Mouse (Mus musculus): ENCODE data around the gene Zbtb40. TPM values are rescaled to one million over a fixed set of nuclear protein-coding genes. Genes with fewer than 3 reads are reported as not detected.

Zbtb40 gene
- polyA plus RNA-seq, 1 experiment = 0.75 TPM

DNA sequence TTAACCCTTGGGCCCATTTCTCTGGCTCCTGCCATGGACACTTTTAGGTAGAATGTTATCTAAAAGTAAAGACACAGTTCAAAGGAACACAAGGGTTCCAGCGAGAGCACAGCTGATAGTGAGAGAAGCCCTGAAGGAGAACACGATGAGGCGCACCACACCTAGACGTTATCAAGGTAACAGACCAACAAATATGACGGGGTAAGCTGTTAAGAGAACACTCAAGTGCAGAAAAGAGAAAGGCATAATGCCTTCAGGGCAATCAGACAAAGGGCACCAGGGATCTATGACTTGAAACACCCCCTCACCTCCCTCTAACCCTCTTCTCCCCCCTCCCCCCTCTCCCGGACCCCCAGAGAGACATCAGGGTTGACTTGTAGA, 33.1 kb downstream of the Zbtb40 start:
- Histone ChIP-seq H3K4me3 (ENCODE audit: insufficient read depth, low read depth, low read length) (no peak overlapping the region), H3K27ac (replicated peaks; ENCODE audit: low read depth, low read length) (no peak overlapping the region), H3K4me1 (ENCODE audit: control insufficient read depth, insufficient read depth, insufficient read length, low read length) (no peaks in the 10 kb centered on the region)

DNA sequence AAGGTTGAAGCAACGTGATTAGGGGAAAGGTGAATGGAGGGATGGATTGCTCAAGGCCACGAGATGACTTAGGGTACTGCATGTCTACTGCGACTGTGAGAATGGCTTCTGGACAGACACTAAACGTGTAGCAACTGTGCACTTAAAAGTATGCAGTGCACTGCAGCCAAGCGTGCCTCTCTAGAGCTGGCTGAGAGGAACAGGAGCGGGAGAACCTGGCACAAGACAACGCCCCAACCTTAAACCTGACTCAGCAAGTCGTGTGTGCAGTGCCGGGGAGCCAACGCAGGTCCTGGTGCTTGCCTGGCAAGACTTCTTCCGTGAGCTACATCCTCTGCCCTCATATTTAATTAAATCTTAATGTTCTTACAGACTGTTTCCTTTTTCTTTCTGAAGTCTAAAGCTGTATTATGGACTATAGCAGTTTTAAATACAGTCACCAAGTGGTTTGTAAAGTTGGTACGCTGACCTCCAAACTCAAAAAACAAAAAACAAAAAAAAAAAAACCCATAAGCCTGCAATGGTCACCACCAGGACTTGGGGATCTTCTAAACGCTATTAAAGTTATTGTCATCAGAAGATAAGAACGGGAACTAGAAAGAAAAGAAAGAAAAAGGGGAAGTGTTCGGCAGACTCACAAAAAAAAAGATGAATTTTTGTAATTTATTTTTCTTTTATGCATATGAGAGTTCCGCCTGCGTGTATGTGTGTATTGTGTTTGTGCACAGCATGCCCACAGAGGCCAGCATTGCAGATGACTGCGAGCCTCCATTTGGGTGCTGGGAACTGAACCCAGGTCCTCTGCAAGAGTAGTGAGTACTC, 33.7 kb downstream of the Zbtb40 start:
- no peaks in the 10 kb centered on the region for H3K4me1 ChIP-seq (ENCODE audit: control insufficient read depth, insufficient read depth, insufficient read length, low read length)
- no peak overlapping the region for H3K27ac ChIP-seq (replicated peaks; ENCODE audit: low read depth, low read length)
- no peak overlapping the region for H3K4me3 ChIP-seq (ENCODE audit: insufficient read depth, low read depth, low read length)

GRCm38 (mm10) chr4:137014124-137014523, 34.5 kb downstream of the Zbtb40 start:
- Histone ChIP-seq H3K4me3 (ENCODE audit: insufficient read depth, low read depth, low read length) (no peak overlapping the region), H3K4me1 (ENCODE audit: control insufficient read depth, insufficient read depth, insufficient read length, low read length) (no peaks in the 10 kb centered on the region), H3K27ac (replicated peaks; ENCODE audit: low read depth, low read length) (no peak overlapping the region)

DNA sequence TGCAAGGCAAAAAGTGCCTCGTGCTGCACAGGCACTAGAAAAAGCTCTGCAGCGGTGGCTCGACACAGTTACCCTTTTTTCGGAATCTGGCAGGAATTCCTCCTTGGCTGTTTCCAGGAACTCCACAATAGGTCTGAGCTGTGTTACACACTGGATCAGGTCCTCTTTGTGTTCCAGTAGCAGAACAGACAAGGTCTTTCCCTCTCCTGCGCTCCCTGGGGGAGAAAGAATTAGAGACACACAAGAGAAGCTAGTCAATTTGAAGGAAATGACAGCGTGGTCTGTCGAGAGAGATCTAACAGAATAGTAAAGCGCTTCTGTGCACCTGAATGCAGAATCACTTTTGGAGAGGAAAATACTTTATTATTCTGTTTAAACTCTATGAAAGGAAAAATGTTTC, 41.6 kb downstream of the Zbtb40 start:
- H3K4me1 ChIP-seq (ENCODE audit: control insufficient read depth, insufficient read depth, insufficient read length, low read length) = no peaks in the 10 kb centered on the region
- no peak overlapping the region for H3K4me3 ChIP-seq (ENCODE audit: insufficient read depth, low read depth, low read length)
- H3K27ac ChIP-seq (replicated peaks; ENCODE audit: low read depth, low read length) = no peak overlapping the region

- Histone ChIP-seq H3K4me1 (ENCODE audit: control insufficient read depth, insufficient read depth, insufficient read length, low read length) (no peaks in the 10 kb centered on the region), H3K27ac (replicated peaks; ENCODE audit: low read depth, low read length) (no peak overlapping the region), H3K4me3 (ENCODE audit: insufficient read depth, low read depth, low read length) (no peak overlapping the region)
Observed at GRCm38 (mm10) chr4:137001825-137002224, 46.8 kb downstream of the Zbtb40 start.

DNA sequence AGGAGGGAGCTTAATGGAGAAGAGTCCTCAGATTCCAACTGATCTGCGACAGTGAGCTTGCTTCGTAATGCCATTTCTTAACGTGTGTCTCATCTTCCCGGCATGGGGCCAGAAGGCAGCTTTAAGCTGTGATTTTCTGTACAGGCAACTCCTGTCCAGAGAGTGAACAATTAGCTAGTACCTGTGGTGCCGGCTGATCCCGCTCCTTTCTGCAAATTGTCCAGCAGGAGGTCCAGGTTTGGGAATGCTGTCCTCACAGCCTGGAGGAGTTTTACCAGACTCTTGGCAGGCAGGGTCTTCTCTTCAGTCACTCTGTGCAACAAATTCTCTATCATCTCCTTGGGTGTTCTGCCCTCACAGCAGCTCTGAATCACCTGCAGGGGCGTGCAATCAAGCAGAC, 47.6 kb downstream of the Zbtb40 start:
- Histone ChIP-seq H3K4me3 (ENCODE audit: insufficient read depth, low read depth, low read length) (no peak overlapping the region), H3K27ac (replicated peaks; ENCODE audit: low read depth, low read length) (no peak overlapping the region), H3K4me1 (ENCODE audit: control insufficient read depth, insufficient read depth, insufficient read length, low read length) (no peaks in the 10 kb centered on the region)

DNA sequence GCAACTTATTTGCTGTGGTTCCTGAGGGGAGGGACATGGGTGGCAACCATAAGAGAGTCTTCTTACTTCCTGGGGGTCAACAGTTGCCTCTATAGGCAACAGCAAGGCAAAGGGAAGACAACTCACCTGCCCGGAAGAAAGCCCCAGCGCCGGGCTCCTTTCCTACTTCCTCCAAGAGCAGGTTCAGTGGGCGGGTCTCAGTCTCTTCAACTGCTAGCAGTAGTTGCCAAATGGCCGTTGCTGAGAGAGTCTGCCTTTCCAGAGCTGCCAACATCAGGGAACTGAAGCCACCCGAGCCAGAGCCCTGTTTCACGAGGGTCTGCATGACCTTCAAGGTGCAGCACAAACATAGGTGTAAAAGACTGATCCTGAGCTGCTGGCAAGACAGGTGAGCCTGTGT, 50.2 kb downstream of the Zbtb40 start:
- no peak overlapping the region for H3K27ac ChIP-seq (replicated peaks; ENCODE audit: low read depth, low read length)
- H3K4me3 ChIP-seq (ENCODE audit: insufficient read depth, low read depth, low read length) = no peak overlapping the region

GRCm38 (mm10) chr4:136997723-136998345, 50.8 kb downstream of the Zbtb40 start:
- Histone ChIP-seq H3K4me3 (ENCODE audit: insufficient read depth, low read depth, low read length) (no peak overlapping the region), H3K4me1 (ENCODE audit: control insufficient read depth, insufficient read depth, insufficient read length, low read length) (no peaks in the 10 kb centered on the region), H3K27ac (replicated peaks; ENCODE audit: low read depth, low read length) (no peak overlapping the region)

More for the DNA sequence above, 50.2 kb downstream of the Zbtb40 start:
- no peaks in the 10 kb centered on the region for H3K4me1 ChIP-seq (ENCODE audit: control insufficient read depth, insufficient read depth, insufficient read length, low read length)

- Histone ChIP-seq H3K4me3 (ENCODE audit: insufficient read depth, low read depth, low read length) (no peak overlapping the region), H3K4me1 (ENCODE audit: control insufficient read depth, insufficient read depth, insufficient read length, low read length) (no peaks in the 10 kb centered on the region), H3K27ac (replicated peaks; ENCODE audit: low read depth, low read length) (no peak overlapping the region)
Observed at GRCm38 (mm10) chr4:136996933-136997332, 51.7 kb downstream of the Zbtb40 start.

GRCm38 (mm10) chr4:136995361-136995760, 53.2 kb downstream of the Zbtb40 start:
- Histone ChIP-seq H3K4me3 (ENCODE audit: insufficient read depth, low read depth, low read length) (no peak overlapping the region), H3K27ac (replicated peaks; ENCODE audit: low read depth, low read length) (no peak overlapping the region), H3K4me1 (ENCODE audit: control insufficient read depth, insufficient read depth, insufficient read length, low read length) (no peaks in the 10 kb centered on the region)

DNA sequence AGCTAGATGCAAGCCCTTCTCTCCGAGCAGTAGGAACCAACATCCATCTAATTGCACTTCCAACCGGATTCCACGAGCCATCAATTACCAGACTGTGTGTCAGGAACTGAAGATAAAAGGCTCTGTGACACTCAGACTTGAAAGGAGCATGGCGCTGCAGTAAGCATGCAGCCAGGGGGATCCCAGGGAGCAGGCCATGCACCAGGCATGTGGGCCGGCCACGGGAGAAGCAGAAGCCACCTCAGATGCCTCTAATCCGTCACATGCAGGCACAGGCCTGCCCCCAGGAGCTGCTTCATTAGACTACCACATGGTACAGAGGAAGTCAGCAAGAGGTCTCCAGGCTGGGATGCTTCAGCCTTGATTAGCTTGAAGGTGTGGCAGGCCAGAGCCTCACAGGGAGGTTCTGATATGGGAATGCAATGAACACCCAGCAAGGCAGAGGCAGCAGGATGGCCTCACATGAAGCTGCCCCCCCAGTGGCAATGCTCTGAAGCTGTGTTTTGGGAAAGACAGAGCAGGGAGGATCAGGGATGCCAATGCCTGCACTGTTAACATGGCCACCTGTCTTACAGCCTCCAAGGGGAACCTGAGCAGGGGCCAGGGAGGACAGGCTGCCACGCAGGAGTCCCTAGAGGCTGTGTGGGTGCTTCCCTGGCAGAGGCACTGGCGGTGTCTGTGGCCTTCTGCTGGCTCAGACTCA, 66.5 kb downstream of the Zbtb40 start:
- Histone ChIP-seq H3K27ac (replicated peaks; ENCODE audit: low read depth, low read length) (no peak overlapping the region), H3K4me3 (ENCODE audit: insufficient read depth, low read depth, low read length) (no peak overlapping the region)

DNA sequence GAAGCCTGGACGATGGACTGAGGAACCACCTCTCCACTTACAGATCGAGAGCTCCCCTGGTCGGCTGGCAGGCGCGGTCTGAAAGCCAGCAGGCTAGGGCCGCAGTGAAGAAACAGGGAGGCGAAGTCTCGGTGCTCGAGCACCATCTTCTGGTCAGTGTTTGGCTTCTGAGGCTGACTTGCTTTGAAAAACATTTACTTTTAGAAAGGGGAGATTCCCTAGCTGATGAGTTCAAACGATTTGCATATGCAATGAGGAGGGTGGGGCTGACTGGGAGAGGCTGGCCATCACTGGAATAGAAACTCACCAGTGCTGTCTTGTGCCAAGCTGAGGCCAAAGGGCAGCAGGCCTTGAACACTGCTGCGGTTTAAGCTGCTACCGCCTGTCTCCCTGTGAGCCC, 67.3 kb downstream of the Zbtb40 start:
- no peak overlapping the region for H3K4me3 ChIP-seq (ENCODE audit: insufficient read depth, low read depth, low read length)
- no peaks in the 10 kb centered on the region for H3K4me1 ChIP-seq (ENCODE audit: control insufficient read depth, insufficient read depth, insufficient read length, low read length)
- H3K27ac ChIP-seq (replicated peaks; ENCODE audit: low read depth, low read length) = no peak overlapping the region

More for the DNA sequence above, 66.5 kb downstream of the Zbtb40 start:
- no peaks in the 10 kb centered on the region for H3K4me1 ChIP-seq (ENCODE audit: control insufficient read depth, insufficient read depth, insufficient read length, low read length)

DNA sequence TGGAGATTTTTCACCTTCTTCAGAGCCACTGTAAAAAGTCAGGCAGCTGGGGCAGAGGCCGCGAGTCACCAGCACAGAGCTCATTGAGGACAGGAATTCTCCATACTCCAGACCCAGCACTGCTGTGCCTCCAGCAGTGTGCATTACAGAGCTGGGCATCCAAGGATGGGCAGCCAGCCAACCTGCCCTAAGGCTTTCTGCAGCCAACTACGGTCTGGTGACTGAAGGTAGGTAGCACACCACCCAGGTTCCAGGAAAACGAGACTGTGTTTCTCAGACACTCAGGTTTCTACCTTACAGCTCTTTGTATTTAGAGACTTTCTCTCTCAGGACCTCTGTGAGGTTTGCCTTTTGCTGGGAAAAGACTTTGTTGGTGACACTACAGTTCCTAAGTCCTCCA, 67.7 kb downstream of the Zbtb40 start:
- no peaks in the 10 kb centered on the region for H3K4me1 ChIP-seq (ENCODE audit: control insufficient read depth, insufficient read depth, insufficient read length, low read length)
- H3K4me3 ChIP-seq (ENCODE audit: insufficient read depth, low read depth, low read length) = no peak overlapping the region
- no peak overlapping the region for H3K27ac ChIP-seq (replicated peaks; ENCODE audit: low read depth, low read length)

GRCm38 (mm10) chr4:136977244-136977643, 71.4 kb downstream of the Zbtb40 start:
- Histone ChIP-seq H3K27ac (replicated peaks; ENCODE audit: low read depth, low read length) (no peak overlapping the region), H3K4me1 (ENCODE audit: control insufficient read depth, insufficient read depth, insufficient read length, low read length) (no peaks in the 10 kb centered on the region), H3K4me3 (ENCODE audit: insufficient read depth, low read depth, low read length) (no peak overlapping the region)

GRCm38 (mm10) chr4:136970939-136971338, 77.7 kb downstream of the Zbtb40 start:
- no peak overlapping the region for H3K4me3 ChIP-seq (ENCODE audit: insufficient read depth, low read depth, low read length)

More at GRCm38 (mm10) chr4:136970939-136971338, 77.7 kb downstream of the Zbtb40 start:
- Histone ChIP-seq H3K27ac (replicated peaks; ENCODE audit: low read depth, low read length) (no peak overlapping the region), H3K4me1 (ENCODE audit: control insufficient read depth, insufficient read depth, insufficient read length, low read length) (no peaks in the 10 kb centered on the region)
